Mouse (Mus musculus) CH12.LX (cell line): Measurements from ENCODE around the gene Map3k6.

ENCODE experiments used
- BHLHE40 ChIP-seq: IDR thresholded peaks from 2 replicates; pipeline ENCODE4 v1.6.1; 2011; ENCODE audit warnings: mild to moderate bottlenecking, low read depth, low read length, improper control_type of control experiment
- CHD1 ChIP-seq: IDR thresholded peaks from 2 replicates; pipeline ENCODE4 v1.6.1; 2012; ENCODE audit warnings: low read depth, low read length, improper control_type of control experiment, inconsistent platforms
- CTCF ChIP-seq, 2 experiments: IDR thresholded peaks in 1 of 2; conservative IDR thresholded peaks in 1 of 2; 2 replicates each; pipeline ENCODE4 v1.5.1; 2011 to 2012; ENCODE audit warnings: low read depth in 2 of 2, low read length in 2 of 2, improper control_type of control experiment in 1 of 2, inconsistent platforms in 1 of 2, mild to moderate bottlenecking in 1 of 2, moderate library complexity in 1 of 2
- E2F4 ChIP-seq: IDR thresholded peaks from 2 replicates; pipeline ENCODE4 v1.6.1; 2011; ENCODE audit warnings: low read depth, low read length, improper control_type of control experiment; ENCODE audit not compliant: insufficient replicate concordance
- ELF1 ChIP-seq: IDR thresholded peaks from 2 replicates; pipeline ENCODE4 v1.6.1; 2014; ENCODE audit warnings: low read depth, mild to moderate bottlenecking, inconsistent platforms, low read length, improper control_type of control experiment
- EP300 ChIP-seq: IDR thresholded peaks from 2 replicates; pipeline ENCODE4 v1.6.1; 2011; ENCODE audit warnings: low read length, improper control_type of control experiment
- MAZ ChIP-seq: IDR thresholded peaks from 2 replicates; pipeline ENCODE4 v1.6.1; 2012; ENCODE audit warnings: low read depth, mild to moderate bottlenecking, inconsistent platforms, low read length, improper control_type of control experiment, moderate library complexity
- MXI1 ChIP-seq: IDR thresholded peaks from 2 replicates; pipeline ENCODE4 v1.6.1; 2011; ENCODE audit warnings: mild to moderate bottlenecking, low read depth, low read length, improper control_type of control experiment
- POLR2A ChIP-seq: IDR thresholded peaks from 2 replicates; pipeline ENCODE4 v1.6.1; 2011; ENCODE audit warnings: low read depth, mild to moderate bottlenecking, improper control_type of control experiment, low read length
- POLR2AphosphoS2 ChIP-seq: IDR thresholded peaks from 2 replicates; pipeline ENCODE4 v1.6.1; 2011; ENCODE audit warnings: low read depth, low read length, improper control_type of control experiment
- SMC3 ChIP-seq: IDR thresholded peaks from 2 replicates; pipeline ENCODE4 v1.6.1; 2011; ENCODE audit warnings: low read depth, low read length, improper control_type of control experiment

DNA sequence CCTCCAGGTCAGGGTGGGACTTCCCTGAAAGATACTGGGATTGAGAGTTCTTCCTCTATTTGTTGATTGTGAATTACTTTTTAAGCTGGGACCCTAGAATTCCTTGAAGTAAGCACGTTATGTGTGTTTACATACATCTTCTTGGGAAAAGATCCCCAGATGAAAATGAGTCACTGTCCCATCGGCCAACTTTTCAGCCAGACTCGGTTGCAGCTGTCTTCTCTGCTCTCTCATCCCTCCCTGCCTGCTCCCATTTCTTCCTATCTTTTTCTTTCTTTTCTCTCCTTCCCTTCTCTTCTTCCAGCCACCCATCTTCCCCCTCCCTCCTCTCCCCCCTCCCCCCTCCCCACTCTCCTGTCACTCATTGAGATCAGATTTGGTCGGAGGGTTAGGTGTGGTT, 45.6 kb upstream of the Map3k6 start:
- no peak for TF ChIP-seq MAZ
- no peak for TF ChIP-seq CTCF (conservative IDR thresholded peaks at IDR 0.05 in 1 of 2, IDR thresholded peaks at IDR 0.05 in 1 of 2; ENCODE audit: low read depth in 2 of 2, low read length in 2 of 2)
- TF ChIP-seq EP300: no peak
- TF ChIP-seq ELF1: no peak
- no peak for TF ChIP-seq CHD1
- TF ChIP-seq POLR2A: no peak
- no peak for TF ChIP-seq E2F4
- no peak for TF ChIP-seq MXI1
- TF ChIP-seq BHLHE40: no peak
- no peak for TF ChIP-seq SMC3
- no peak for TF ChIP-seq POLR2AphosphoS2
